Mouse (Mus musculus) MEL (cell line): Measurements from ENCODE around the gene Mylpf. TPM values are rescaled to one million over a fixed set of nuclear protein-coding genes. Genes with fewer than 3 reads are reported as not detected.

Source experiments
- DNase-seq: peaks from one replicate; pipeline ENCODE4 v3.0.0; 2011; ENCODE audit warnings: low read depth, low spot score
- H3K27ac ChIP-seq: 2 replicates; pipeline ENCODE4 v1.5.1; 2012; ENCODE audit warnings: low read depth, mild to moderate bottlenecking, control low read depth, low read length, moderate library complexity; ENCODE audit not compliant: control insufficient read depth
- H3K27me3 ChIP-seq, 2 experiments: fragments of 150-350 bp in 1 of 2; sonication (generic) in 1 of 2; 2 replicates each; pipeline ENCODE4 v1.6.1; 2012; ENCODE audit warnings: low read length in 2 of 2, mild to moderate bottlenecking in 2 of 2, improper control_type of control experiment in 1 of 2, moderate library complexity in 1 of 2; ENCODE audit not compliant: insufficient read depth in 2 of 2, control insufficient read depth in 1 of 2
- H3K36me3 ChIP-seq, 2 experiments: 2 replicates each; pipeline ENCODE4 v1.6.1; 2012 to 2014; ENCODE audit warnings: low read length in 2 of 2, improper control_type of control experiment in 1 of 2, inconsistent platforms in 1 of 2, mild to moderate bottlenecking in 1 of 2; ENCODE audit not compliant: insufficient read depth in 2 of 2, control insufficient read depth in 1 of 2
- H3K4me1 ChIP-seq, 2 experiments: fragments of 150-350 bp in 1 of 2; sonication (generic) in 1 of 2; 2 replicates each; pipeline ENCODE4 v1.6.1; 2012; ENCODE audit warnings: low read length in 2 of 2, improper control_type of control experiment in 1 of 2, mild to moderate bottlenecking in 1 of 2; ENCODE audit not compliant: insufficient read depth in 2 of 2, control insufficient read depth in 1 of 2
- H3K4me3 ChIP-seq, 2 experiments: fragments of 150-350 bp in 1 of 2; sonication (generic) in 1 of 2; 2 replicates each; pipeline ENCODE4 v1.5.1; 2012; ENCODE audit warnings: low read depth in 2 of 2, low read length in 2 of 2, mild to moderate bottlenecking in 2 of 2, moderate library complexity in 2 of 2, control low read depth in 1 of 2, improper control_type of control experiment in 1 of 2; ENCODE audit not compliant: control insufficient read depth in 1 of 2, insufficient read depth in 1 of 2
- H3K79me2 ChIP-seq: 2 replicates; pipeline ENCODE4 v1.6.1; 2012; ENCODE audit warnings: mild to moderate bottlenecking, low read length, moderate library complexity; ENCODE audit not compliant: control insufficient read depth, poor library complexity, insufficient read depth
- H3K9ac ChIP-seq: 2 replicates; pipeline ENCODE4 v1.6.1; 2012; ENCODE audit warnings: low read depth, mild to moderate bottlenecking, control low read depth, low read length, moderate library complexity; ENCODE audit not compliant: control insufficient read depth, poor library complexity, severe bottlenecking
- H3K9me3 ChIP-seq: fragments of 150-350 bp; sonication (generic); replicated peaks from 2 replicates; pipeline ENCODE4 v1.6.1; 2012; ENCODE audit warnings: mild to moderate bottlenecking, low read length, improper control_type of control experiment, moderate library complexity; ENCODE audit not compliant: insufficient read depth
- ELF1 ChIP-seq: IDR thresholded peaks from 2 replicates; pipeline ENCODE4 v1.6.1; 2014; ENCODE audit warnings: low read depth, mild to moderate bottlenecking, inconsistent platforms, low read length, improper control_type of control experiment, moderate library complexity
- ETS1 ChIP-seq: IDR thresholded peaks from 2 replicates; pipeline ENCODE4 v1.6.1; 2012; ENCODE audit warnings: low read depth, mild to moderate bottlenecking, inconsistent platforms, low read length, improper control_type of control experiment, moderate library complexity
- MAZ ChIP-seq: IDR thresholded peaks from 2 replicates; pipeline ENCODE4 v1.6.1; 2012; ENCODE audit warnings: low read depth, mild to moderate bottlenecking, inconsistent platforms, low read length, improper control_type of control experiment
- NELFE ChIP-seq: IDR thresholded peaks from 2 replicates; pipeline ENCODE4 v1.6.1; 2011; ENCODE audit warnings: low read depth, low read length, improper control_type of control experiment
- NRF1 ChIP-seq: IDR thresholded peaks from 2 replicates; pipeline ENCODE4 v1.6.1; 2014; ENCODE audit warnings: low read depth, mild to moderate bottlenecking, inconsistent platforms, low read length, improper control_type of control experiment, moderate library complexity; ENCODE audit not compliant: poor library complexity, insufficient read depth, severe bottlenecking
- POLR2A ChIP-seq, 2 experiments: IDR thresholded peaks; 2 replicates each; pipeline ENCODE4 v1.6.1; 2011 to 2012; ENCODE audit warnings: low read length in 2 of 2, mild to moderate bottlenecking in 2 of 2, control low read depth in 1 of 2, improper control_type of control experiment in 1 of 2, low read depth in 1 of 2, moderate library complexity in 1 of 2; ENCODE audit not compliant: control insufficient read depth in 1 of 2, insufficient read depth in 1 of 2, poor library complexity in 1 of 2
- POLR2AphosphoS5 ChIP-seq: IDR thresholded peaks from 2 replicates; pipeline ENCODE4 v1.6.1; 2012; ENCODE audit warnings: low read depth, borderline replicate concordance, mild to moderate bottlenecking, inconsistent platforms, low read length, moderate library complexity, mixed read lengths
- RCOR1 ChIP-seq: IDR thresholded peaks from 2 replicates; pipeline ENCODE4 v1.6.1; 2012; ENCODE audit warnings: low read depth, mild to moderate bottlenecking, inconsistent platforms, low read length, improper control_type of control experiment
- SIN3A ChIP-seq: IDR thresholded peaks from 2 replicates; pipeline ENCODE4 v1.6.1; 2012; ENCODE audit warnings: low read length, improper control_type of control experiment, inconsistent platforms
- ZKSCAN1 ChIP-seq: IDR thresholded peaks from 2 replicates; pipeline ENCODE4 v1.6.1; 2012; ENCODE audit warnings: low read depth, mild to moderate bottlenecking, inconsistent platforms, low read length, improper control_type of control experiment, moderate library complexity
- polyA plus RNA-seq, 2 experiments: library from polyadenylated mRNA; stranded (reverse) in 1 of 2; unstranded in 1 of 2; fragments of >175 nt in 1 of 2; fragments of >200 nt in 1 of 2; gene quantifications; 2 replicates each; pipeline versions ENCODE4 v1.2.1 to v1.2.4; 2012; ENCODE audit warnings: low replicate concordance in 2 of 2, low read depth in 1 of 2; ENCODE audit not compliant: insufficient read length in 2 of 2, insufficient read depth in 1 of 2, missing spikeins in 1 of 2
- total RNA-seq: library from RNA; depleted of rRNA; stranded (reverse); fragments of 300-350 nt; gene quantifications from 2 replicates; pipeline ENCODE4 v1.2.3, GENCODE M21; 2012

Mylpf gene
- total and polyA plus RNA-seq, 3 experiments = 9.1 to 11.2 TPM; not detected in 1

GRCm38 (mm10) chr7:127195544-127196295, 13.0 kb upstream of the Mylpf start, which contains the start of gene Cd2bp2 (continued):
- TF ChIP-seq NELFE (peak; percentile 81), NRF1 (0 out of 2 replicates have a peak, but pooled peaks have one; percentile 24), POLR2A (IDR thresholded peaks at IDR 0.05; ENCODE audit: control insufficient read depth in 1 of 2, insufficient read depth in 1 of 2, low read depth in 1 of 2, low read length in 2 of 2, poor library complexity in 1 of 2) (peak; percentile 51 to 75; a peak in 3 of 4 replicates), MAZ (peak; percentile 71; the same call in 1 of the 2 replicates)

GRCm38 (mm10) chr7:127196484-127196883, 12.2 kb upstream of the Mylpf start:
- no peaks in the 10 kb centered on the region for H3K9me3 ChIP-seq
- peak overlapping the region; percentile 67 for H3K9ac ChIP-seq
- H3K4me1 ChIP-seq = peaks cover 0 to 12% of the 10 kb centered on the region in 2 experiments; a peak in 2 of 4 replicates
- no peaks in the 10 kb centered on the region for H3K27me3 ChIP-seq
- DNase-seq = no peak
- H3K4me3 ChIP-seq = no peak overlapping the region
- peak overlapping the region; percentile 67 for H3K27ac ChIP-seq
- peaks cover 14% of the 10 kb centered on the region for H3K79me2 ChIP-seq
- peaks cover 0 to 12% of the 10 kb centered on the region in 2 experiments; a peak in 3 of 4 replicates for H3K36me3 ChIP-seq
- 0 out of 4 replicates have a peak, but pooled peaks of 1 of the 2 experiments have one; percentile 4 for TF ChIP-seq POLR2A (IDR thresholded peaks at IDR 0.05; ENCODE audit: control insufficient read depth in 1 of 2, insufficient read depth in 1 of 2, low read depth in 1 of 2, low read length in 2 of 2, poor library complexity in 1 of 2)
- TF ChIP-seq ZKSCAN1 = no peak
- TF ChIP-seq POLR2AphosphoS5 = no peak
- TF ChIP-seq, all 39 proteins: peak for 1

GRCm38 (mm10) chr7:127206606-127207005, 2.1 kb upstream of the Mylpf start:
- H3K27ac ChIP-seq = peak overlapping the region; percentile 77
- peak overlapping the region; percentile 99 for H3K4me3 ChIP-seq
- peaks cover 41% of the 10 kb centered on the region for H3K79me2 ChIP-seq
- no peaks in the 10 kb centered on the region for H3K9me3 ChIP-seq
- peak; percentile 41; the same call in 1 of the 2 replicates for TF ChIP-seq SIN3A
- 0 out of 2 replicates have a peak, but pooled peaks have one; percentile 58 for TF ChIP-seq MAZ
- 0 out of 2 replicates have a peak, but pooled peaks have one; percentile 18 for TF ChIP-seq ETS1
- peak in 1 of 2 experiments; percentile 41; a peak in 1 of 4 replicates for TF ChIP-seq POLR2A (IDR thresholded peaks at IDR 0.05; ENCODE audit: control insufficient read depth in 1 of 2, insufficient read depth in 1 of 2, low read depth in 1 of 2, low read length in 2 of 2, poor library complexity in 1 of 2)
- TF ChIP-seq RCOR1 = no peak
- no peak for TF ChIP-seq ELF1
- H3K4me1 ChIP-seq = peaks cover 0 to 21% of the 10 kb centered on the region in 2 experiments; a peak in 3 of 4 replicates
- peak overlapping the region; percentile 86 for H3K9ac ChIP-seq
- no peaks in the 10 kb centered on the region for H3K27me3 ChIP-seq
- peaks cover 7 to 19% of the 10 kb centered on the region in 2 experiments for H3K36me3 ChIP-seq
- peak; percentile 78 for DNase-seq
